Mouse (Mus musculus) heart, adult 2 months (tissue): ENCODE measurements at regions not wholly inside any gene's neighbourhood (a gene's known extent, or its start where the extent isn't known, plus 50 kb on each side); places are given as distances from the start of the nearest gene placed in this dataset.

Experiments used
- DNase-seq, 2 experiments: peaks; one replicate each; pipeline ENCODE4 v3.0.0; 2021
- H3K27ac ChIP-seq: fragments of 200-600 bp; 2 replicates; pipeline ENCODE4 v1.8.1; 2022
- H3K27me3 ChIP-seq: fragments of 200-500 bp; 2 replicates; pipeline ENCODE4 v1.6.1; 2012; ENCODE audit warnings: mild to moderate bottlenecking, low read length, inconsistent platforms, mixed read lengths; ENCODE audit not compliant: control insufficient read depth, insufficient read depth
- H3K36me3 ChIP-seq: fragments of 200-500 bp; 2 replicates; pipeline ENCODE4 v1.6.1; 2012; ENCODE audit warnings: low read length, inconsistent platforms; ENCODE audit not compliant: control insufficient read depth, insufficient read depth
- H3K4me1 ChIP-seq: fragments of 200-500 bp; 2 replicates; pipeline ENCODE4 v1.6.1; 2011; ENCODE audit warnings: low read length; ENCODE audit not compliant: control insufficient read depth, insufficient read depth
- H3K4me3 ChIP-seq: fragments of 200-600 bp; 2 replicates; pipeline ENCODE4 v1.8.1; 2022
- H3K79me2 ChIP-seq: fragments of 200-500 bp; replicated peaks from 2 replicates; pipeline ENCODE4 v1.6.1; 2012; ENCODE audit warnings: mild to moderate bottlenecking, inconsistent platforms, low read length, moderate library complexity, mixed read lengths; ENCODE audit not compliant: control insufficient read depth, insufficient read depth
- H3K9ac ChIP-seq: fragments of 200-500 bp; 2 replicates; pipeline ENCODE4 v1.6.1; 2012; ENCODE audit warnings: low read depth, mild to moderate bottlenecking, control low read depth, inconsistent platforms, low read length, mixed read lengths
- CTCF ChIP-seq: fragments of 200-600 bp; IDR thresholded peaks from 2 replicates; pipeline ENCODE4 v1.8.1; 2022; ENCODE audit warnings: antibody characterized with exemption, mild to moderate bottlenecking, moderate library complexity
- EP300 ChIP-seq: fragments of 200-500 bp; IDR thresholded peaks from 2 replicates; pipeline ENCODE4 v1.6.1; 2011; ENCODE audit warnings: low read depth, low read length, control low read depth; ENCODE audit not compliant: insufficient read depth
- POLR2A ChIP-seq: fragments of 200-500 bp; IDR thresholded peaks from 2 replicates; pipeline ENCODE4 v1.6.1; 2011; ENCODE audit warnings: mild to moderate bottlenecking, low read depth, low read length, control low read depth; ENCODE audit not compliant: insufficient read depth
- WGBS: fragments of 180-500 bp; shearing (Covaris S2); methylation state at CpG from one replicate; pipeline ENCODE4 v1.1.7; 2018; 5-methylcytosine and 5-hydroxymethylcytosine counted together
- intact Hi-C: fragments of 180-260 bp; cut with DNase I; formaldehyde crosslinking; loops from one replicate; pipeline ENCODE4 v1.15.1; 2025

DNA sequence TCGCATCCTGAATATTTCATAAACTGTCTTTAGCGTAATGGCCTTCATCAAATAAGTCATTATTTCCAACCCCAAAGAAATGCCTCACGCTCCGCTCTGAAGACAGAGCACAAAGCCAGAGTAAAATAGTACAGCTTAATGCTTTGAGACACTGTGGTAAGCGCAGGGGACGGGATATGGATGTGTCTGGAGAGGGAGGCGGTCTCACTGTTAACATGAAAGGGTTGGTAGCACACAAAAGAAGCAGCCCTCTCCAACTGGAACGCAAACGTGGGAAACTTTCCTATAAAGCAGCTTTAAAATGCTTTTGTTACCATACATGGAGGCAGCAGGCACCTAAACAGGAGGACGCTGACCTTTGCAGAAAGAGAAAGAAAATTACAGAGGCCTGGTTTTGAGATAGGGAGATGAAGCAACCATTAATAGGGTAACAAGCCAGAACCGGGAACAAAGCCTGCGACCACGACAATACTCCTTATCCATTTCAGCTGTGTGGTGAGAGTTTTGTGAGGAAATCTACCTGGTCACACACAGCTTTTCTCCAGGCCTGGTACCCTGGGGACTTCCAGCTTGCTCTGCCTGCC is 284.8 kb upstream of the Map3k7 start:
- H3K27ac ChIP-seq, result no peak overlapping the region
- DNase-seq, result no peak
- no peaks in the 10 kb centered on the region for H3K79me2 ChIP-seq
- no peaks in the 10 kb centered on the region for H3K36me3 ChIP-seq
- no peaks in the 10 kb centered on the region for H3K27me3 ChIP-seq
- TF ChIP-seq POLR2A, result no peak
- no peak for TF ChIP-seq CTCF
- no peak for TF ChIP-seq EP300
- no peak overlapping the region for H3K4me3 ChIP-seq
- no peaks in the 10 kb centered on the region for H3K4me1 ChIP-seq
- intact Hi-C loops, result no loop called here
- 87% methylated on average over 13 of the region's 13 CpGs for WGBS
- H3K9ac ChIP-seq, result no peak overlapping the region

- Histone ChIP-seq H3K9ac (no peak overlapping the region), H3K4me3 (no peak overlapping the region), H3K27ac (no peak overlapping the region), H3K36me3 (no peaks in the 10 kb centered on the region), H3K4me1 (no peaks in the 10 kb centered on the region), H3K79me2 (no peaks in the 10 kb centered on the region), H3K27me3 (no peaks in the 10 kb centered on the region)
- 69% methylated on average over 2 of the region's 2 CpGs for WGBS
- DNase-seq, result no peak
- intact Hi-C loops, result loop anchor here (10.0 kb wide), 1 partner anchor 186 kb away; no protein-coding TSS in a partner anchor
- TF ChIP-seq EP300 (no peak), CTCF (no peak), POLR2A (no peak)
Observed at GRCm38 (mm10) chr4:31680958-31681357, 282.9 kb upstream of the Map3k7 start.

- H3K79me2 ChIP-seq, result no peaks in the 10 kb centered on the region
- WGBS, result 89% methylated on average over 2 of the region's 2 CpGs
- no peak for DNase-seq
- intact Hi-C loops, result loop anchor here (10.0 kb wide), 1 partner anchor 194 kb away; no protein-coding TSS in a partner anchor
- no peak overlapping the region for H3K27ac ChIP-seq
- H3K9ac ChIP-seq, result no peak overlapping the region
- TF ChIP-seq CTCF, result no peak
- TF ChIP-seq POLR2A, result no peak
- TF ChIP-seq EP300, result no peak
- no peaks in the 10 kb centered on the region for H3K36me3 ChIP-seq
- no peaks in the 10 kb centered on the region for H3K27me3 ChIP-seq
- H3K4me1 ChIP-seq, result no peaks in the 10 kb centered on the region
- no peak overlapping the region for H3K4me3 ChIP-seq
Observed at GRCm38 (mm10) chr4:31689083-31689482, 274.8 kb upstream of the Map3k7 start.

- Histone ChIP-seq H3K27me3 (no peaks in the 10 kb centered on the region), H3K79me2 (no peaks in the 10 kb centered on the region), H3K4me3 (no peak overlapping the region), H3K4me1 (no peaks in the 10 kb centered on the region), H3K9ac (no peak overlapping the region), H3K36me3 (no peaks in the 10 kb centered on the region), H3K27ac (no peak overlapping the region)
- whole genome bisulfite sequencing, result 78% methylated on average over 9 of the region's 9 CpGs
- TF ChIP-seq EP300 (no peak), POLR2A (no peak), CTCF (no peak)
- DNase-seq, result no peak
- intact Hi-C loops, result no loop called here
Observed at GRCm38 (mm10) chr4:31697769-31698505, 266.0 kb upstream of the Map3k7 start.

DNA sequence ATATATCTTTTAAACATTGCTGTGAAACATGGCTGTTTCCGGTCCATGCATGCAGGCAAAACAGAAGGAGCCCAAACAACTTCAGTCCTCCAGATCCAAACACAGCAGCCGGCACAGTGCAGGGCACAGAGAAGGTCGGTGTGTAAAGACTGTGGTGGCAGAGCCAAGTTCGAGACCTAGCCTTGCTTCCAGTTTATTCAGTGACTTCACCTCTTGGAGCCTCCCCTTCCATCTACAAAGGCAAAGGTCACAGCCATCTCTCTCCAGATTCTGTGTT is 265.5 kb upstream of the Map3k7 start:
- Histone ChIP-seq H3K9ac (no peak overlapping the region), H3K4me1 (no peaks in the 10 kb centered on the region), H3K79me2 (no peaks in the 10 kb centered on the region), H3K27ac (no peak overlapping the region), H3K36me3 (no peaks in the 10 kb centered on the region), H3K4me3 (no peak overlapping the region), H3K27me3 (no peaks in the 10 kb centered on the region)
- WGBS, result 73% methylated on average over 4 of the region's 4 CpGs
- TF ChIP-seq EP300 (no peak), CTCF (no peak)
- intact Hi-C loops, result no loop called here
- DNase-seq, result no peak

DNA sequence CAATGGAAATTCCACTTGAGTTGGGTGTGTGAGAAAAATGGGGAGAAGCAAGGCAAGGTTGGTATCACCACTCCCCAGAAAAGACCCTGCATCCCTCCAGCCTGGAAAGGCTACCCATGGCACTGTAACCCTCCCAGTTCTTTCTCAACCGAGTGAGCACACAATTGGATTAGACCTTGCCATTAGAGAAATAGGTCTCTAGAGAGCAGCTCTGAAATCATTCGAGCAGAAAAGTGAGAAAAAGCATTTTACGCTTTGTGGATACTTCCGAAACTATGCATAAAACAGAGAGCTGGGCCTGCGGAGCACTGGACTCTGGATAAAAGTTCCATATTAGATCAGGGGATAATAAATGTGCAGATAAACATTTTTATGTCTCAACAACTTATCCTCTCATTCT is 264.6 kb upstream of the Map3k7 start:
- no peak for TF ChIP-seq CTCF
- no peak for TF ChIP-seq POLR2A
- no peak for TF ChIP-seq EP300
- Histone ChIP-seq H3K4me3 (no peak overlapping the region), H3K9ac (no peak overlapping the region), H3K36me3 (no peaks in the 10 kb centered on the region), H3K27ac (no peak overlapping the region), H3K27me3 (no peaks in the 10 kb centered on the region), H3K4me1 (no peaks in the 10 kb centered on the region), H3K79me2 (no peaks in the 10 kb centered on the region)
- intact Hi-C loops, result no loop called here
- 82% methylated on average over 5 of the region's 5 CpGs for WGBS
- no peak for DNase-seq
